Mouse (Mus musculus): ENCODE measurements around the gene Sars. TPM values are rescaled to one million over a fixed set of nuclear protein-coding genes. Genes with fewer than 3 reads are reported as not detected.

Sars gene
- total RNA-seq, 1 experiment from 2014 or later, result 192 TPM

GRCm38 (mm10) chr3:108432542-108433187 lies 12.3 kb downstream of the Sars start:
- no peak for ATAC-seq (ENCODE audit: extremely low read depth, insufficient number of reproducible peaks, low FRiP score, poor library complexity, severe bottlenecking)

GRCm38 (mm10) chr3:108425624-108426018 lies 19.4 kb downstream of the Sars start:
- ATAC-seq (ENCODE audit: extremely low read depth, insufficient number of reproducible peaks, low FRiP score, poor library complexity, severe bottlenecking), result no peak

GRCm38 (mm10) chr3:108424944-108425623 lies 19.9 kb downstream of the Sars start:
- ATAC-seq (ENCODE audit: extremely low read depth, insufficient number of reproducible peaks, low FRiP score, poor library complexity, severe bottlenecking), result no peak

- ATAC-seq (ENCODE audit: extremely low read depth, insufficient number of reproducible peaks, low FRiP score, poor library complexity, severe bottlenecking), result no peak
Observed at GRCm38 (mm10) chr3:108423844-108424801, 20.9 kb downstream of the Sars start.

- ATAC-seq (ENCODE audit: extremely low read depth, insufficient number of reproducible peaks, low FRiP score, poor library complexity, severe bottlenecking), result no peak
Observed at GRCm38 (mm10) chr3:108423006-108423405, 22.0 kb downstream of the Sars start.

- ATAC-seq (ENCODE audit: extremely low read depth, insufficient number of reproducible peaks, low FRiP score, poor library complexity, severe bottlenecking), result peak; percentile 39; the same call in 1 of the 2 replicates
Observed at GRCm38 (mm10) chr3:108415831-108416223, 29.2 kb downstream of the Sars start.

GRCm38 (mm10) chr3:108414857-108415830 lies 29.9 kb downstream of the Sars start, which contains the start of gene Celsr2:
Gene Celsr2, minus strand, starts transcription at chr3:108415552.
- no peak for ATAC-seq (ENCODE audit: extremely low read depth, insufficient number of reproducible peaks, low FRiP score, poor library complexity, severe bottlenecking)

GRCm38 (mm10) chr3:108413634-108414360 lies 31.2 kb downstream of the Sars start:
- ATAC-seq (ENCODE audit: extremely low read depth, insufficient number of reproducible peaks, low FRiP score, poor library complexity, severe bottlenecking), result no peak

- ATAC-seq (ENCODE audit: extremely low read depth, insufficient number of reproducible peaks, low FRiP score, poor library complexity, severe bottlenecking), result no peak
Observed at GRCm38 (mm10) chr3:108411754-108412121, 33.3 kb downstream of the Sars start.

- no peak for ATAC-seq (ENCODE audit: extremely low read depth, insufficient number of reproducible peaks, low FRiP score, poor library complexity, severe bottlenecking)
Observed at GRCm38 (mm10) chr3:108411026-108411753, 33.8 kb downstream of the Sars start.

GRCm38 (mm10) chr3:108410359-108410714 lies 34.7 kb downstream of the Sars start:
- no peak for ATAC-seq (ENCODE audit: extremely low read depth, insufficient number of reproducible peaks, low FRiP score, poor library complexity, severe bottlenecking)

- no peak for ATAC-seq (ENCODE audit: extremely low read depth, insufficient number of reproducible peaks, low FRiP score, poor library complexity, severe bottlenecking)
Observed at GRCm38 (mm10) chr3:108409656-108410358, 35.2 kb downstream of the Sars start.

GRCm38 (mm10) chr3:108408517-108409008 lies 36.4 kb downstream of the Sars start:
- ATAC-seq (ENCODE audit: extremely low read depth, insufficient number of reproducible peaks, low FRiP score, poor library complexity, severe bottlenecking), result no peak

GRCm38 (mm10) chr3:108406306-108406885 lies 38.6 kb downstream of the Sars start:
- no peak for ATAC-seq (ENCODE audit: extremely low read depth, insufficient number of reproducible peaks, low FRiP score, poor library complexity, severe bottlenecking)

GRCm38 (mm10) chr3:108405536-108406305 lies 39.3 kb downstream of the Sars start:
- no peak for ATAC-seq (ENCODE audit: extremely low read depth, insufficient number of reproducible peaks, low FRiP score, poor library complexity, severe bottlenecking)

Data from neutrophil, adult 5-6 weeks (primary cell).